Mouse (Mus musculus) stomach, embryonic 15.5 days (tissue): ENCODE data around the gene Rer1. TPM values are rescaled to one million over a fixed set of nuclear protein-coding genes. Genes with fewer than 3 reads are reported as not detected.

ENCODE experiments used
- ATAC-seq: fragments of 200-750 bp; cut with Nextera tagmentation; 2 replicates; pipeline ENCODE4 v1.8.0; 2017; ENCODE audit warnings: low read depth, moderate number of reproducible peaks, moderate TSS enrichment; ENCODE audit not compliant: insufficient read depth, low FRiP score
- H3K27ac ChIP-seq: fragments of 300-500 bp; sonication (generic); 2 replicates; pipeline ENCODE4 v1.5.1; 2015; ENCODE audit warnings: mild to moderate bottlenecking, inconsistent platforms
- H3K27me3 ChIP-seq: fragments of 300-500 bp; sonication (generic); replicated peaks from 2 replicates; pipeline ENCODE4 v1.6.1; 2015; ENCODE audit warnings: inconsistent platforms
- H3K36me3 ChIP-seq: fragments of 300-500 bp; sonication (generic); 2 replicates; pipeline ENCODE4 v1.6.1; 2015; ENCODE audit warnings: inconsistent platforms
- H3K4me1 ChIP-seq: fragments of 300-500 bp; sonication (generic); 2 replicates; pipeline ENCODE4 v1.6.1; 2015; ENCODE audit warnings: inconsistent platforms
- H3K4me2 ChIP-seq: fragments of 300-500 bp; sonication (generic); 2 replicates; pipeline ENCODE4 v1.6.1; 2015; ENCODE audit warnings: mild to moderate bottlenecking, inconsistent platforms
- H3K4me3 ChIP-seq: fragments of 300-500 bp; sonication (generic); replicated peaks from 2 replicates; pipeline ENCODE4 v1.5.1; 2015; ENCODE audit warnings: inconsistent platforms
- H3K9ac ChIP-seq: fragments of 300-500 bp; sonication (generic); 2 replicates; pipeline ENCODE4 v1.6.1; 2015; ENCODE audit warnings: inconsistent platforms
- H3K9me3 ChIP-seq: fragments of 300-500 bp; sonication (generic); 2 replicates; pipeline ENCODE4 v1.6.1; 2016; ENCODE audit warnings: inconsistent platforms
- WGBS: fragments of 180-500 bp; shearing (Covaris S2); methylation state at CpG from one replicate; pipeline ENCODE4 v1.1.7; 2015; 5-methylcytosine and 5-hydroxymethylcytosine counted together
- polyA plus RNA-seq: library from polyadenylated mRNA; unstranded; fragments of >200 nt; fragmentation: Nextera tagmentation; extraction: Ambion mirVana; gene quantifications from 2 replicates; pipeline ENCODE4 v1.2.1, GENCODE M21; 2015

Gene Rer1
- 175 and 179 TPM in 2 replicates for polyA plus RNA-seq

- no peaks in the 10 kb centered on the region for H3K9me3 ChIP-seq
- ATAC-seq = peak; percentile 97
- peak within 1 kb of the TSS; percentile 92 for H3K9ac ChIP-seq
Measured at GRCm38 (mm10) chr4:155086108-155087024, at the start of gene Rer1, which contains the start of gene Morn1. TSS of gene Rer1 (minus strand) at chr4:155086382. TSS of gene Morn1 (plus strand) at chr4:155086577.

GRCm38 (mm10) chr4:155134686-155135172 is 48.5 kb upstream of the Rer1 start:
- Histone ChIP-seq H3K36me3 (no peaks in the 10 kb centered on the region), H3K4me2 (no peak overlapping the region), H3K27ac (no peak overlapping the region), H3K4me3 (no peak overlapping the region), H3K4me1 (peaks cover 44% of the 10 kb centered on the region), H3K9ac (no peak overlapping the region), H3K27me3 (no peaks in the 10 kb centered on the region), H3K9me3 (no peaks in the 10 kb centered on the region)
- WGBS = 90% methylated on average over 7 of the region's 7 CpGs
- no peak for ATAC-seq

More at GRCm38 (mm10) chr4:155086108-155087024, at the start of gene Rer1, which contains the start of gene Morn1:
- Histone ChIP-seq H3K4me1 (peaks cover 37% of the 10 kb centered on the region), H3K4me2 (peak within 1 kb of the TSS; percentile 87), H3K36me3 (0 out of 2 replicates have a peak, but pooled peaks cover 15% of the 10 kb centered on the region), H3K4me3 (peak within 1 kb of the TSS; percentile 65), H3K27ac (peak within 1 kb of the TSS; percentile 95), H3K27me3 (no peaks in the 10 kb centered on the region)
- WGBS = under 1% methylated on average over 83 of the region's 85 CpGs

GRCm38 (mm10) chr4:155133658-155134417 is 47.7 kb upstream of the Rer1 start:
- no peak overlapping the region for H3K9ac ChIP-seq
- H3K27ac ChIP-seq = peak overlapping the region; percentile 78
- H3K4me2 ChIP-seq = no peak overlapping the region; the same call in 1 of the 2 replicates
- ATAC-seq = peak; percentile 71
- H3K4me3 ChIP-seq = no peak overlapping the region
- no peaks in the 10 kb centered on the region for H3K36me3 ChIP-seq
- no peaks in the 10 kb centered on the region for H3K27me3 ChIP-seq
- WGBS = 30% methylated on average over 20 of the region's 20 CpGs
- H3K4me1 ChIP-seq = peaks cover 47% of the 10 kb centered on the region
- no peaks in the 10 kb centered on the region for H3K9me3 ChIP-seq

GRCm38 (mm10) chr4:155133188-155133587 is 47.0 kb upstream of the Rer1 start:
- H3K4me3 ChIP-seq = no peak overlapping the region
- no peak overlapping the region for H3K9ac ChIP-seq
- H3K4me1 ChIP-seq = peaks cover 46% of the 10 kb centered on the region
- H3K4me2 ChIP-seq = no peak overlapping the region
- H3K27me3 ChIP-seq = no peaks in the 10 kb centered on the region
- no peak for ATAC-seq
- peak overlapping the region; percentile 78 for H3K27ac ChIP-seq
- no peaks in the 10 kb centered on the region for H3K36me3 ChIP-seq
- no peaks in the 10 kb centered on the region for H3K9me3 ChIP-seq
- 38% methylated on average over 3 of the region's 3 CpGs for WGBS

GRCm38 (mm10) chr4:155130616-155131015 is 44.4 kb upstream of the Rer1 start:
- no peak overlapping the region for H3K4me2 ChIP-seq
- no peak overlapping the region for H3K4me3 ChIP-seq
- H3K36me3 ChIP-seq = no peaks in the 10 kb centered on the region
- 64% methylated on average over 7 of the region's 7 CpGs for WGBS
- ATAC-seq = no peak
- H3K4me1 ChIP-seq = peaks cover 34% of the 10 kb centered on the region
- H3K27ac ChIP-seq = peak overlapping the region; percentile 76
- no peaks in the 10 kb centered on the region for H3K9me3 ChIP-seq
- H3K27me3 ChIP-seq = no peaks in the 10 kb centered on the region
- no peak overlapping the region for H3K9ac ChIP-seq

GRCm38 (mm10) chr4:155129996-155130395 is 43.8 kb upstream of the Rer1 start:
- no peaks in the 10 kb centered on the region for H3K9me3 ChIP-seq
- WGBS = 71% methylated on average over 14 of the region's 14 CpGs
- peaks cover 34% of the 10 kb centered on the region for H3K4me1 ChIP-seq
- 0 out of 2 replicates have a peak, but pooled peaks have one; percentile 15 for ATAC-seq
- H3K27ac ChIP-seq = peak overlapping the region; percentile 76
- no peaks in the 10 kb centered on the region for H3K27me3 ChIP-seq
- H3K4me3 ChIP-seq = no peak overlapping the region
- H3K4me2 ChIP-seq = no peak overlapping the region
- 0 out of 2 replicates have a peak overlapping the region, but pooled peaks have one; percentile 6 for H3K9ac ChIP-seq
- no peaks in the 10 kb centered on the region for H3K36me3 ChIP-seq

GRCm38 (mm10) chr4:155129132-155129917 is 43.1 kb upstream of the Rer1 start:
- H3K36me3 ChIP-seq = no peaks in the 10 kb centered on the region
- ATAC-seq = no peak
- peak overlapping the region; percentile 76 for H3K27ac ChIP-seq
- 88% methylated on average over 10 of the region's 10 CpGs for WGBS
- H3K9ac ChIP-seq = peak overlapping the region; percentile 6; the same call in 1 of the 2 replicates
- peaks cover 29% of the 10 kb centered on the region for H3K4me1 ChIP-seq
- H3K27me3 ChIP-seq = no peaks in the 10 kb centered on the region
- H3K4me2 ChIP-seq = no peak overlapping the region
- H3K4me3 ChIP-seq = no peak overlapping the region
- H3K9me3 ChIP-seq = no peaks in the 10 kb centered on the region

- Histone ChIP-seq H3K4me2 (no peak overlapping the region), H3K9ac (no peak overlapping the region), H3K4me3 (no peak overlapping the region), H3K36me3 (no peaks in the 10 kb centered on the region), H3K27me3 (no peaks in the 10 kb centered on the region), H3K27ac (no peak overlapping the region), H3K9me3 (no peaks in the 10 kb centered on the region), H3K4me1 (peaks cover 20% of the 10 kb centered on the region)
- no peak for ATAC-seq
- WGBS = 86% methylated on average over 15 of the region's 15 CpGs
Measured at GRCm38 (mm10) chr4:155128411-155128810, 42.2 kb upstream of the Rer1 start.

- 82% methylated on average over 7 of the region's 7 CpGs for WGBS
- peaks cover 30% of the 10 kb centered on the region for H3K4me1 ChIP-seq
- H3K27me3 ChIP-seq = no peaks in the 10 kb centered on the region
- ATAC-seq = no peak
- H3K9ac ChIP-seq = no peak overlapping the region
- no peaks in the 10 kb centered on the region for H3K36me3 ChIP-seq
- H3K9me3 ChIP-seq = no peaks in the 10 kb centered on the region
- H3K27ac ChIP-seq = no peak overlapping the region
- no peak overlapping the region for H3K4me2 ChIP-seq
- no peak overlapping the region for H3K4me3 ChIP-seq
Measured at GRCm38 (mm10) chr4:155126602-155127372, 40.6 kb upstream of the Rer1 start.

GRCm38 (mm10) chr4:155126194-155126593 is 40.0 kb upstream of the Rer1 start:
- 86% methylated on average over 5 of the region's 5 CpGs for WGBS
- ATAC-seq = no peak
- H3K9me3 ChIP-seq = no peaks in the 10 kb centered on the region
- H3K36me3 ChIP-seq = no peaks in the 10 kb centered on the region
- H3K4me2 ChIP-seq = no peak overlapping the region
- no peaks in the 10 kb centered on the region for H3K27me3 ChIP-seq
- no peak overlapping the region for H3K27ac ChIP-seq
- H3K9ac ChIP-seq = no peak overlapping the region
- H3K4me3 ChIP-seq = no peak overlapping the region
- peaks cover 36% of the 10 kb centered on the region for H3K4me1 ChIP-seq
